Mouse (Mus musculus): Measurements from ENCODE around the gene Ccdc86. TPM values are rescaled to one million over a fixed set of nuclear protein-coding genes. Genes with fewer than 3 reads are reported as not detected.

The Ccdc86 gene
- total RNA-seq, 2 experiments from 2014 or later, result 13.2 to 16.5 TPM

DNA sequence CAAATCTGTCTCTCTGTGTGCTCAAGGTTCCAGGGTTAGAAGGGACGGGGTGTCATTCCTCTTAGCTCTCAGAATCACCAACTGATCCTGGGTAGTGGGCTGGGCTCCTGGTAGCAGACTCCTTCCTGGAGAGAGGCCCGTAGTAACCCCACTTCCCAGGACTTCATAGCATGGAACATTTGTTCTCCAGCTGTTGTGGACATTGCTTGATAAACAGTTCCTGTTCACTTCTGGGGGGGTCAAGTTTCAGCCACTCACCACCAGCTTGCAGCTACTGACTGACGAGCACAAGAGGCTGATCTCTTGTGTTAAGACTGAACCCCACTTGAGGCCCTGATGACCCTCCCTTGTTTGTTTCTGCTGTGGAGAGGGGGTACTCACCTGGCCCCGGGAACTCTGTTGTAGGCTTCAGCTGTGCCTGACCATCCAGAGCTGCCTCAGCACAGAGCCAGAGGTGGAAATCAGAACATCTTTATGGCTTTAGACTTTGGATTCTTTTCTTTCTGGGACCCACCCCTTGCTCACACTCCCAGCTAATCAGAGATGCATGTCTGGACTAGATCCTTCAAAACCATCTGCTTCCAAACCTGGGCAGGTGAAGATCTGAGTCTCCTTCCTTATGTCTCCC is 25.3 kb upstream of the Ccdc86 start, which contains the start of gene Ms4a10:
TSS of gene Ms4a10 (minus strand) at position 433 of the 628 bp plus-strand sequence.
- peak within 1 kb of the TSS; percentile 75 for H3K27ac ChIP-seq
- no peak for DNase-seq
- intact Hi-C loops (cut with DNase I), result no loop called here
- TF ChIP-seq CTCF (IDR thresholded peaks at IDR 0.05), result no peak
- no peak within 1 kb of the TSS for H3K4me3 ChIP-seq

- Histone ChIP-seq H3K4me3 (no peak overlapping the region), H3K27ac (no peak overlapping the region)
- intact Hi-C loops (cut with DNase I), result no loop called here
- no peak for TF ChIP-seq CTCF (IDR thresholded peaks at IDR 0.05)
- no peak for DNase-seq
These were observed 24.1 kb upstream of the Ccdc86 start for GRCm38 (mm10) chr19:10973187-10973586.

DNA sequence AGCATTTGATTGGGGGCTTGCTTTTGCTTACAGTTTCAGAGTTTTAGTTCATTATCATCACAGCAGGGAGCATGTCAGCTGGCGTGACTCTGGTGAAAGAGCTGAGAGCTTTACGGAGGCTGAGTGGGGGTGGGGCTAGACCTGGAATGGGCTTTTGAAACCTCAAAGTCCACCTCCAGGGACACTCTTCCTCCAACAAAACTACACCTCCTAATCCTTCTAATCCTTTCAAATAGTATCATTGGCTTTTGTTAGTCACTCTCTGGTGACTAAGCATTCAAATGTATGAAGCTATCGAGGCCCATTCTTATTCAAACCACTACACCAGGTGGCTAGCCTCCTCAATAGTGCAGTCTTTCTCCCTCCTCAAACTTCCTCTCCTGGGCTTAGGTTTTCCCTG is 23.6 kb upstream of the Ccdc86 start:
- DNase-seq, result no peak
- Histone ChIP-seq H3K27ac (no peak overlapping the region), H3K4me3 (no peak overlapping the region)
- no peak for TF ChIP-seq CTCF (IDR thresholded peaks at IDR 0.05)
- intact Hi-C loops (cut with DNase I), result no loop called here

GRCm38 (mm10) chr19:10970457-10970856 is 21.4 kb upstream of the Ccdc86 start:
- no peak for DNase-seq
- Histone ChIP-seq H3K4me3 (no peak overlapping the region), H3K27ac (no peak overlapping the region)
- intact Hi-C loops (cut with DNase I), result no loop called here
- TF ChIP-seq CTCF (IDR thresholded peaks at IDR 0.05), result no peak

- no peak overlapping the region for H3K27ac ChIP-seq
- TF ChIP-seq CTCF (IDR thresholded peaks at IDR 0.05), result no peak
- intact Hi-C loops (cut with DNase I), result no loop called here
- peak; percentile 57 for DNase-seq
- no peak overlapping the region for H3K4me3 ChIP-seq
These were observed 19.5 kb upstream of the Ccdc86 start for GRCm38 (mm10) chr19:10968578-10968977.

- Histone ChIP-seq H3K4me3 (no peak overlapping the region), H3K27ac (no peak overlapping the region)
- intact Hi-C loops (cut with DNase I), result no loop called here
- TF ChIP-seq CTCF (IDR thresholded peaks at IDR 0.05), result no peak
- no peak for DNase-seq
These were observed 16.7 kb upstream of the Ccdc86 start for GRCm38 (mm10) chr19:10965721-10966120.

- intact Hi-C loops (cut with DNase I), result loop anchor here (2.0 kb wide), 3 partner anchors 51 to 281 kb away; partner anchors contain the start of gene Pga5
- Histone ChIP-seq H3K4me3 (no peak overlapping the region), H3K27ac (no peak overlapping the region)
- TF ChIP-seq CTCF (IDR thresholded peaks at IDR 0.05), result no peak
- no peak for DNase-seq
These were observed 10.9 kb upstream of the Ccdc86 start for GRCm38 (mm10) chr19:10959978-10960346.

- H3K27ac ChIP-seq, result peak overlapping the region; percentile 80
- TF ChIP-seq CTCF (IDR thresholded peaks at IDR 0.05), result peak; percentile 84
- intact Hi-C loops (cut with DNase I), result loop anchor here (2.0 kb wide), 3 partner anchors 51 to 281 kb away; partner anchors contain the start of gene Pga5
- DNase-seq, result peak; percentile 61
- H3K4me3 ChIP-seq, result no peak overlapping the region; the same call in 1 of the 2 replicates
These were observed 10.3 kb upstream of the Ccdc86 start for GRCm38 (mm10) chr19:10959085-10959977.

DNA sequence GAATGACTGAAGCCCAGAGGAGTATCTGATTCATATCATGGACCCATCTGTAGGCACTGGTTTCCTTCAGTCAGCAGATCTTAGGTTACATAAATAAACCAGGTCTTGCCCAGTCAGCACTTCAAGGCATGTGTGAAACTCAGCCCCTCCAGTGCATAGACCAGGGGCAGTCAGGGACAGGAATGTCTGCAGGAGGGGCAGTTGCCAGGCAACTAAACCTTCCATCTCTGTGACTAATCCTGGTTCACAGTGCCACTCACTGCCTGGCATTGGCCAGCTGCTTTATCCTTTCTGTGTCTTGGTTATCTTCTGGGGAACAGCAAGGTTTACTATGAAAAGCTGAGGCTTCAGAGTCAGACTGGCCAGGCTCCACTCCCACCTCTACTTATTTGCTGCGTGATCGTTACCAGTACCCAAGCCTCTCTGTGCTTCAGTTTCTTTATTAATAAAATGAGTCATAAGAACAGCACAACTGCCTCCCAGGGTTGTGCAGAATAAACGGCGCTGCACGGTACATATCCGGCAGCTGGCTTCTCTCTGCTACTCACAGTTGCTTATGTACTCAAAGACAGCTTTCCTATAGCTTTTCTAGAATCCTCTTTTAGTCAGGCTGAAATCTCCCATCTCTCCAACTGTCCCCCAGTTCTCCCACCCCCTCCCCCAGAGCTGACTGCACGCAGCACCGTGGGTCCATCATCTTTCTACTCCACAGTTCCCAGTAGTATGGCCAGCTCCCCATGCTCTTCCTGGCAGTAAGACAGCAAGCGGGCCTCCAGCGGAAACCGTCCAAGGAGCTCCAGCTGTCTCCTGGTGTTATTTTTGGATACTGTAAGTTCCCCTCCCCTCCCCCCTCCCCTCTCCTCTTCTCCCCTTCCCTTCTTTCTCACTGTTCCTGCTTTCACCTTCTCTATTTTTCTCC is 3.2 kb upstream of the Ccdc86 start:
- intact Hi-C loops (cut with DNase I), result no loop called here
- Histone ChIP-seq H3K4me3 (peak overlapping the region; percentile 47), H3K27ac (peak overlapping the region; percentile 93)
- TF ChIP-seq CTCF (IDR thresholded peaks at IDR 0.05), result no peak
- DNase-seq, result peak; percentile 84

DNA sequence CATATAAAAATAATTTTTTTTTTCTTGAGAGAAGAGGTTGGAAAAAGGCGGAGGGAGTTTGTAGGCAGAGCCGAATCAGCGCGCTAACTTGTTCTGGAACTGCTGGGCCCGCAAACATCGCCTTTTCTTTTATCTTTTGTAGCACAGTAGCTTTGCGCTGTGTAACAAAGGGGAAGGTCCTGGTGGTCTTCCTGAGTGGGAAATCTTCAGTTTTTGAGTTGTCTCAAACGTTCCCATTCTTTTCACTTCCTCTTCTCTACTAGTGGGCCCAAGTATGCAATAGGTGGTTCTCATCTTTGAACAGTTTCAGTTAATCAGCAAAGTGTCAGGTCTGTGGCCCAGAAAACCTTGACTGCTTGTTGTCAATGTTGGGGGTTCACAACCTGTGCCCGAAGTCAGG is 492 bp upstream of the Ccdc86 start:
- peak overlapping the region; percentile 92 for H3K4me3 ChIP-seq
- DNase-seq, result no peak
- intact Hi-C loops (cut with DNase I), result no loop called here
- no peak for TF ChIP-seq CTCF (IDR thresholded peaks at IDR 0.05)
- H3K27ac ChIP-seq, result peak overlapping the region; percentile 93

DNA sequence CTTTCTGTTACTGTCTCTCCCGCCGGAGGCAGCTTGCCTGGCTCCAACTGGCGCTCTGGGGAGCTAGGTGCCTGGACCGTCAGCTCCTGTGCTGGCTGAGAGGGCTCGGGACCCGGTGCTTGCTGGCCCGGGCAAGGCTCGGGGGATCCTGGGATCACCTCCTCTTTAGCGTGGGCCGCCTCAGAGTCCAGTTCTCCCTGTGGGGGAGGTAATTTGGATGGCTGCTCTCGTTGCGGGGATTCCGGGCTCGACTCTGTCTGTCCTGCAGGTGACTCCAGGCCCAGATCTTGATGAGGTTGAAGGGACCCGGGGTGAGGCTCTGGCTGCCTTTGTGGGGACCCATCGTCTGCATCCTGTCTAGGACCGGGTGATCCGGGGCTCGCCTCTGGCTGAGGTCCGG is 650 bp downstream of the Ccdc86 start:
- peak overlapping the region; percentile 93 for H3K27ac ChIP-seq
- no peak for TF ChIP-seq CTCF (IDR thresholded peaks at IDR 0.05)
- peak overlapping the region; percentile 92 for H3K4me3 ChIP-seq
- intact Hi-C loops (cut with DNase I), result no loop called here
- DNase-seq, result no peak

GRCm38 (mm10) chr19:10947219-10947618 is 1.8 kb downstream of the Ccdc86 start:
- H3K27ac ChIP-seq, result no peak overlapping the region
- H3K4me3 ChIP-seq, result peak overlapping the region; percentile 92
- intact Hi-C loops (cut with DNase I), result no loop called here
- no peak for DNase-seq
- TF ChIP-seq CTCF (IDR thresholded peaks at IDR 0.05), result no peak

Data from gastrocnemius, adult 2 months (tissue).